Mouse (Mus musculus) intestine, embryonic 14.5 days (tissue): ENCODE measurements around the gene Sema3f. TPM values are rescaled to one million over a fixed set of nuclear protein-coding genes. Genes with fewer than 3 reads are reported as not detected.

Experiments used
- ATAC-seq: fragments of 200-750 bp; cut with Nextera tagmentation; replicated peaks from 2 replicates; pipeline ENCODE4 v1.8.0; 2017; ENCODE audit warnings: low read depth, moderate number of reproducible peaks, moderate TSS enrichment, moderate library complexity; ENCODE audit not compliant: low FRiP score, low TSS enrichment
- DNase-seq: peaks from one replicate; pipeline ENCODE4 v3.0.0-alpha.2; 2018; ENCODE audit warnings: low spot score
- H3K27ac ChIP-seq: fragments of 300-500 bp; sonication (generic); 2 replicates; pipeline ENCODE4 v1.5.1; 2014; ENCODE audit warnings: low read depth, mild to moderate bottlenecking, control low read depth
- H3K27me3 ChIP-seq: fragments of 300-500 bp; sonication (generic); replicated peaks from 2 replicates; pipeline ENCODE4 v1.6.1; 2014; ENCODE audit warnings: low read length, control low read depth; ENCODE audit not compliant: control insufficient read depth, insufficient read depth
- H3K36me3 ChIP-seq: fragments of 300-500 bp; sonication (generic); 2 replicates; pipeline ENCODE4 v1.6.1; 2014; ENCODE audit warnings: low read length, control low read depth; ENCODE audit not compliant: control insufficient read depth, insufficient read depth
- H3K4me1 ChIP-seq: fragments of 300-500 bp; sonication (generic); replicated peaks from 2 replicates; pipeline ENCODE4 v1.6.1; 2014; ENCODE audit warnings: low read length, control low read depth, mixed read lengths; ENCODE audit not compliant: control insufficient read depth, insufficient read depth
- H3K4me2 ChIP-seq: fragments of 300-500 bp; sonication (generic); 2 replicates; pipeline ENCODE4 v1.6.1; 2014; ENCODE audit warnings: low read length
- H3K4me3 ChIP-seq: fragments of 300-500 bp; sonication (generic); 2 replicates; pipeline ENCODE4 v1.5.1; 2014; ENCODE audit warnings: low read depth, low read length, control low read depth, mixed read lengths
- H3K9ac ChIP-seq: fragments of 300-500 bp; sonication (generic); 2 replicates; pipeline ENCODE4 v1.6.1; 2014; ENCODE audit warnings: mild to moderate bottlenecking, low read length
- H3K9me3 ChIP-seq: fragments of 300-500 bp; sonication (generic); 2 replicates; pipeline ENCODE4 v1.6.1; 2016; ENCODE audit warnings: low read length, control low read depth; ENCODE audit not compliant: control insufficient read depth
- WGBS: fragments of 180-500 bp; shearing (Covaris S2); extraction: QIAGEN DNeasy Blood & Tissue Kit; methylation state at CpG from one replicate; pipeline ENCODE4 v1.1.7; 2014; 5-methylcytosine and 5-hydroxymethylcytosine counted together
- polyA plus RNA-seq: library from polyadenylated mRNA; unstranded; fragments of >200 nt; fragmentation: Nextera tagmentation; extraction: Ambion mirVana; gene quantifications from 2 replicates; pipeline ENCODE4 v1.2.1, GENCODE M21; 2014

The Sema3f gene
- polyA plus RNA-seq, 1 experiment from 2014 or later: 16.3 TPM

DNA sequence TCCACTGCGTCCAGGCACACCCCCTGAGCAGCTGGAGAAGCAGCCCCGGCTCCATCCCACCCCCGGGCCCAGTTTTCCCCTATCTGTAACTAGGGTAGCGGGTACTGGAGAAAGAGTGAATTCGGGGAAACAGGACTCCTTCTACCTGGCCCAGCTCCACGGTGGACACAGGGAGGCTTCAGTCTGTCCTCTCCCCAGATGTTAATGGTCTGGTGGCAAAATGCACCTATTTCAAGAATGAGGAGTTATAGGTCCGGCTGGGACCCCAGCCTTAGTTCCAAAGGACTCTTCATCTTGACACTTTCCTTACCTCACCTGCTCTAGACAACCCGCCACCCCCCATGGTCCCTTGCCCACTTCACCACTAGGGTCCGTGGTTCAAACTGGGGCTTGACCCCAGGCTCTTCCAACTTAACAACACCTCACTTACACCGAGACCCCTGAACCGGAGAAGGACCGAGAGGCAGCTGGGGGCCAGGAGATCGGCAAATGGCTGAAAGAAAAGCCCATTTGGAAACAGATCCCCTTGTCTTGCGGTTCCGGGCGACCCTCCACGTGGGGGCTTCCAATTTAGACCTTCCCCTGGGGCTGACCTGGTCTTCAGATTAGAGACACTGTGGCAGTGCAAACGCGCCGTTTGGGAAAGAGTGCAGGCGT lies 1.7 kb downstream of the Sema3f start:
- H3K36me3 ChIP-seq: peaks cover 10% of the 10 kb centered on the region
- H3K9me3 ChIP-seq: no peaks in the 10 kb centered on the region
- H3K27me3 ChIP-seq: no peaks in the 10 kb centered on the region
- H3K4me1 ChIP-seq: peaks cover 46% of the 10 kb centered on the region
- H3K4me3 ChIP-seq: peak overlapping the region; percentile 69
- ATAC-seq (no peak), DNase-seq (peak; percentile 61)
- peak overlapping the region; percentile 89 for H3K4me2 ChIP-seq
- peak overlapping the region; percentile 73 for H3K9ac ChIP-seq
- 4% methylated on average over 21 of the region's 21 CpGs for WGBS
- peak overlapping the region; percentile 72 for H3K27ac ChIP-seq

DNA sequence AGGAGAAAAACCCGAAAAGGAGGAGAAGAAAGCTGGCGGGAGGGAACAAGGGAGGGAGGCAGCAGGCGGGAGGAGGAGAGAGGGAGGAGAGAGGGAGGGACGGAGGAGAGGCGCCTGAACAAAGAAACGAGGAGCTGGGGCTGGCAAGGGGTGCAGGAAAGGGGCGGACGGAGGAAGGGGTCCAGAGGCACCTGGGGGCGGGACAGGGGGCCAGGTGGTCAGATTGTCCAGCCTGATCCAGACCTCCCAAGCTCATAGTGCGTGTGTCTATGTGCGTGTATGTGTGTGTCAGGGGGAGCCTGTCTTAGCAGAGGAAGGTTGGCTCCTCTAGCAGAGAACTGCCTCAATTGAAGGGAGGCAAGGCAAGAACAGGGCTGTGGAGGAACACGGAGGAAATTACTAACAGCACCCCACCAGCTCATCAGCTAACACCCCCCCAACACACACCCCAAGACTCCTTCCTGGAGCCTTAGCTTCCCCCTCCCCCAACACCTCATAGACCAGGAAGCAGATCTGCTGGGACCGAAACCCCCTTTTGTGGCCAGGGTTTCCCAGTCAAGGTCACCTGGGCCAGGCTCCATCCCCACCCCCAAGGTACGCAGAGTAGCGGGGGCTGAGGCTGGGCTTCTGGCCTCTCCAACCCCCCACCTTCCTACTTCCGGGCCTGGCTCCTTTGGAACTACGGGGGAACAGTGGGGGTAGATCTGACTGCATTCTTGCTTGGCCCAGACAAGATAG lies 2.4 kb downstream of the Sema3f start:
- ATAC-seq (no peak), DNase-seq (peak; percentile 81)
- peak overlapping the region; percentile 72 for H3K27ac ChIP-seq
- H3K4me2 ChIP-seq: peak overlapping the region; percentile 89
- peak overlapping the region; percentile 73 for H3K9ac ChIP-seq
- H3K27me3 ChIP-seq: no peaks in the 10 kb centered on the region
- peaks cover 10% of the 10 kb centered on the region for H3K36me3 ChIP-seq
- WGBS: 2% methylated on average over 17 of the region's 17 CpGs
- H3K9me3 ChIP-seq: no peaks in the 10 kb centered on the region
- peak overlapping the region; percentile 69 for H3K4me3 ChIP-seq
- peaks cover 51% of the 10 kb centered on the region for H3K4me1 ChIP-seq

DNA sequence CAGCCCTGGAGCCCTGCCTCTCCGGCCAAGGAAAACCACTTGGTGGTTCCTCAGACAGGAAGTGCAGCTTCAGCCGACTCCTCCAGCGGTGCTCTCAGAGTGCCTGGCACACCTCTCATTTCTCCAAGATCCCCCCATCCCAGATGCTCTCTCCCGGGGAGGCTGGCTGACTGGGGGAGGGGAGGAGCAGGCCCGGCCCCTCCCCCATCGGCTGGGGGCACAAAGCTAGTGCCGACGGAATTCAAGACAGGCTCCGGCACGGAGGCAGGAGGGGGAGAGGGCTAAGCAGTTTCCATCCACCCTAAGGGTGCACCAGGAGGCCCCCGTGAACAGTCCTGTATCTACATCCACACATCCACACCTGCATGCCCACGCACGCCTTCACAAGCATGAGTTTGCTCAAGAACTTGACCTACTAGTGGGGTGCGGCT lies 3.5 kb downstream of the Sema3f start:
- peaks cover 60% of the 10 kb centered on the region for H3K4me1 ChIP-seq
- peak overlapping the region; percentile 72; the same call in 1 of the 2 replicates for H3K27ac ChIP-seq
- WGBS: 3% methylated on average over 14 of the region's 14 CpGs
- no peaks in the 10 kb centered on the region for H3K27me3 ChIP-seq
- H3K36me3 ChIP-seq: peaks cover 10% of the 10 kb centered on the region
- H3K4me3 ChIP-seq: peak overlapping the region; percentile 69
- no peaks in the 10 kb centered on the region for H3K9me3 ChIP-seq
- DNase-seq: peak; percentile 65
- ATAC-seq: no peak
- H3K9ac ChIP-seq: peak overlapping the region; percentile 73
- H3K4me2 ChIP-seq: peak overlapping the region; percentile 89

DNA sequence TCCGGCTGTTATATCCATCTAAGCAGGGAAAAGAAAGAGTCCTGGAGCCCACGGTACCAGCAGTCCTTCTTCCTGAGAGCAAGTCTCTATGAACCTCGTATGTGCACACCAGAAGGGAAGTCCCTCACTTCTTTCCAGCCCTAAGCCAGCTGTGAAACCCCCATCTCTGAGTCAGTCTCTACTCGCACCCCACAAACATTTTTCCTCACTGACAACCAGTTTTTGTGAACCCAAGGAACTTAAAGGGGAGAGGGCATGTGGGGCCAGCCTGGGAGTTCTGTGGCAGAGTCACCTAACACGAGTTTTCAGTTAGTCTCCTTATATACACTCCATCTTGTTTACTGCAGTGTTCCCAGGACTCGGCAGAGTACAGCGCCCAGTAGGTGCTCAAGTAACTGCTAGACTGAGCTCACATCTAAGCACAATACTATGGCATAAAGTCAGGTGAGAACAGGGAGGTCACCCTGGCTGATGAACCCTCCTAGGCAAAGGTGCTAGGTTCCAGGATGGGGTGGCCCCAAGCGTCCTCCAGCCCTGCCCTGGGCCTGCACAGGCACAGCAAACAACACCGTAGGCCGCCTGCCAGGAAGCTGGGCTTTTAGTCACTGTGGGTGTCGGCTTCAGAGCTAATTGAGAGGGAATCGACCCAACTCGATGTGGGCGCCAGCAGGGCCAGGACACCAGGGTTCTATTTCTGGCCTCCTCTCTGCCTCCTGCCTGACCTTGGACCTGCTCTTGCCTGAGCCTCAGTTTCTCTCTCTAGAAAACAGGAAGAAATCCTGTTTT lies 6.7 kb downstream of the Sema3f start:
- DNase-seq: no peak
- Histone ChIP-seq H3K27me3 (no peaks in the 10 kb centered on the region), H3K4me2 (no peak overlapping the region), H3K4me1 (peaks cover 87% of the 10 kb centered on the region), H3K9ac (no peak overlapping the region), H3K4me3 (no peak overlapping the region), H3K9me3 (no peaks in the 10 kb centered on the region), H3K27ac (peak overlapping the region; percentile 23; the same call in 1 of the 2 replicates), H3K36me3 (peaks cover 10% of the 10 kb centered on the region)
- ATAC-seq: no peak
- WGBS: 53% methylated on average over 14 of the region's 14 CpGs

DNA sequence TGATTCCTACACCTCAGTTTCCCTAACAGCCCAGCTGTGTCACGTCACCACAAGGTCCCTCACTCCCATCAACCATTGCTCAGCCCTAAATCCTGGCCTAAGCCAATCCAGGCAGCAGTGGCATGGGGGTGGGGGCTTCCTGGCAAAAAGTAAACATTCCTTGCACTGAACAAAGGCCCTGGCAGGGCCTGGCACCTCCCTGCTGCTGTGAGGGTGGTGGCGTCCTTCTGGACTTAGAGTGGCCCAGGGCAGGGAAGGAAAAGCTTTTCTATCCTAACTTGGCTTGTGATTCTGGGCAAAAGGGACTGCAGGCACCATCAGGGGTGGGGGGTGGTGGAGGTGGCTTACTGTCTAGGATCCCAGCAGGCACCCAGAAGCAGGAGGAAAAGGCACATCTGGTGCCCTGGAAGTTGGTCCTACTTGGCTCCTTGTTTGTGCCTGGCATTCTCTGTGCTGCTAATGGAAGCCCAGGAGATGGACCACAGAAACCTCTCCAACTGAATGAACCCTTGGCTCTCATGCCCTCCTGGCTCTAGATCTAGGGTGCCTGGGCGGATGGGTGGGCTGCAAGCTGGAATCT lies 7.6 kb downstream of the Sema3f start:
- H3K4me1 ChIP-seq: peaks cover 90% of the 10 kb centered on the region
- H3K27me3 ChIP-seq: no peaks in the 10 kb centered on the region
- no peak overlapping the region for H3K4me3 ChIP-seq
- H3K27ac ChIP-seq: no peak overlapping the region
- DNase-seq (no peak), ATAC-seq (no peak)
- peaks cover 10% of the 10 kb centered on the region for H3K36me3 ChIP-seq
- H3K9me3 ChIP-seq: no peaks in the 10 kb centered on the region
- H3K9ac ChIP-seq: no peak overlapping the region
- WGBS: 67% methylated on average over 3 of the region's 3 CpGs
- no peak overlapping the region for H3K4me2 ChIP-seq

DNA sequence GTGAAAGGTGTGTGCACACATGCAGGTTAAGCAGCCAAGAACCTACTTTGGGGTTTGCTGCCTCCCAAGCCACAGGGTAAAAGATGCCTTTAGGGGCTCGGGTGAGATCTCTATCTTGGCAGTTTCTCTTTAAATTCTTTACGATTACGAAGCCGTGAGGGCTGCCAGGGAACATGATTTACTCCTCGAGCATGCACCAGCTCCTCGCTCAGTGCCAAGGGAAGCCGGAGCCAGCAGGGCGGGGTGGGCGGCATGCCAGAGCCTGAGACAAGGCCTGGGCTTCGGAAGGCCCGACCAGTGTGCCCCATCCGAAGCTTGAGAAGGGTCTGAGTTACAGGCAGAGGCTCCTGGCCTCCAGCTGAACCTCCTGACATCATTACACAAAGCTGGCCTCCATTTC lies 8.7 kb downstream of the Sema3f start:
- no peak overlapping the region for H3K9ac ChIP-seq
- no peak overlapping the region for H3K4me2 ChIP-seq
- ATAC-seq (no peak), DNase-seq (no peak)
- WGBS: 32% methylated on average over 12 of the region's 12 CpGs
- 0 out of 2 replicates have a peak overlapping the region, but pooled peaks have one; percentile 22 for H3K27ac ChIP-seq
- peaks cover 10% of the 10 kb centered on the region for H3K36me3 ChIP-seq
- H3K27me3 ChIP-seq: no peaks in the 10 kb centered on the region
- peaks cover 90% of the 10 kb centered on the region for H3K4me1 ChIP-seq
- H3K4me3 ChIP-seq: no peak overlapping the region
- H3K9me3 ChIP-seq: no peaks in the 10 kb centered on the region

DNA sequence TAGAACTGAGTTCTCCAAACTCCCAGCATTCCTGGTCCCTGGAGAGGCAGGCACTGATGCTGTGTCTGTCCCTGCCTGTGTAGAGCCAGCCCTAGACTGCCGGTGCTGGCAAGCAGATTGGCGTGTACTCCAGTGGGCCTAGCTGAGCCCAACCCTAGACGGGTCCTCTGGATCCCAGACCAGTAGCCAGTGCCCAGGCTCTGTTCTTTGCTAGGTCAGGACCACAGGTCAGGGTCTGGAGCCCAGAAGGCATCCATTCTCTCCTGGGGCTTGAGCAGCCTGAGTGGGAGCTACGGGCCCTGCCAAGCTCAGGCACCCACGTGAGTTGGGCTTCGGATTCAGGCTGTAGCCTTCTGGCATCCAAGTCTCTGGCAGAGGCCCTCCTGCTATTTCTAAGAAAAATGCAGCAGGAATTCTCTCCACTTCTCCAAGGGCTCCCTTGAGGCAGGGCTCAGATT lies 10.1 kb downstream of the Sema3f start:
- H3K9ac ChIP-seq: no peak overlapping the region
- H3K4me1 ChIP-seq: peaks cover 81% of the 10 kb centered on the region
- 45% methylated on average over 6 of the region's 6 CpGs for WGBS
- no peaks in the 10 kb centered on the region for H3K9me3 ChIP-seq
- H3K36me3 ChIP-seq: peaks cover 11% of the 10 kb centered on the region
- no peak for DNase-seq
- H3K4me3 ChIP-seq: no peak overlapping the region
- H3K4me2 ChIP-seq: no peak overlapping the region
- no peak for ATAC-seq
- no peaks in the 10 kb centered on the region for H3K27me3 ChIP-seq
- peak overlapping the region; percentile 69 for H3K27ac ChIP-seq

DNA sequence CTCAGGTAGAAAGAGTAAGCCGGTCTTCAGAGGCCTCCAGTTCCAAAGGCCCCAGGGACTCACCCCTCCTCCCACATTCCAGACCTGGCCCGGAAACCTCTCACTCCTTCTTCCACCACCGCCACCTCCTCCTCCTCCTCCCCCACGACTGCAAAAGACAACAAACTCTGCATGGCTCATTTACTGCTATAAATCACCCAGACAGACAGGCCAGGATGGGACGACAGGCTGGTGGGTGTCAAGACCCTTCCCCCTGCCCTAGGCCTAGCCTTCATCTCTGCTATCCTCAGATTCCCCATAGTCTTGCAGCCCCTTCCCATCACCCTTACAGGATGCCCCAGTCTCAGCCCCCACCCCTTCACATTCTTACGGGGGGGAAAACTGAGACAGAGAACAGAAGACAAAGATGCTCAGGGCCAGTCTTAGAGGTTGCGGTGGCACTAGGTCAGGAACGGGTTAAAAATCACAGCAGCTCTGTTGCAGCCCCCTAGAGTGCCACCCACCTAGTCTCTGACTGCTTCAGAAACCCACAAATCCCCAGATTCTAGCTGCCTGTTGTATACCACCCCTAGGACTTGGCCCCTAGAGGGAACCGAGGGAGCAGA lies 10.8 kb downstream of the Sema3f start:
- no peak for ATAC-seq
- Histone ChIP-seq H3K9ac (no peak overlapping the region), H3K4me3 (no peak overlapping the region)

More for the DNA sequence above, 10.8 kb downstream of the Sema3f start:
- DNase-seq: no peak
- Histone ChIP-seq H3K4me1 (peaks cover 75% of the 10 kb centered on the region), H3K27me3 (no peaks in the 10 kb centered on the region), H3K4me2 (peak overlapping the region; percentile 29), H3K9me3 (no peaks in the 10 kb centered on the region), H3K27ac (peak overlapping the region; percentile 69), H3K36me3 (peaks cover 6% of the 10 kb centered on the region; the same call in 1 of the 2 replicates)
- WGBS: 10% methylated on average over 9 of the region's 9 CpGs
